ENCODE assay signal across 15 mouse cellular contexts in the genomic region with DNA sequence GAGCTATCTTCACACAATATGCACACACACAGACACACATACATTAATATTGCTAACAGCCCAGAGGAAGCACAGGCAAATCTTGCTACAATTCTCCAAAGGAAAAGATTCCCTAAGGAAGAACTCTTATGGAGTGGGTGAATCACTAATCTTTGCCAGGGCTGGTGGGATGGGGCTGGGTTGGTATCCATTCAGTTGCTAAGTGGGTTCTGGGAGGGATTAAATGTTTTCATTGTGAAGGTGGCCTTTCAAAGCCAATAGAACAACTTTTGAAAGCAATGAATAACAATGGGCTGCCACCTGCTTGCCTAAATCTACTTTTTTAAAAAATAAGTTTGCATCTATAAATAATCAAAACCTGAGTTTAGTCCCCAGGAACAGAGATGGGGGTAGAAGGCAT.
DNase-seq lines count a peak whose midpoint lies in the region; ATAC-seq lines count a peak whose summit lies in the region.
"Had no signal": no experiment of that assay in that cellular context is flagged by ENCODE, and none has a peak within 500 bp of the region (broad histone marks: within the 10 kb centered on the region; RNA-seq: fewer than 3 reads in every experiment).

No protein-coding gene starts in this region.

- 0 out of 2 replicates have a peak, but pooled peaks have one; percentile 20 for ATAC-seq in forebrain, embryonic 15.5 days (replicated peaks)
- ATAC-seq in neural tube, embryonic 15.5 days (ENCODE audit: low FRiP score): no peak
- ATAC-seq: activated CD4-positive, CD25-positive, alpha-beta regulatory T cell, adult 4 months had no signal

- H3K4me3 ChIP-seq in forebrain, embryonic 15.5 days: peak overlapping the region; percentile 36
- H3K4me3 ChIP-seq in midbrain, embryonic 10.5 days: peak overlapping the region; percentile 64
- H3K4me3 ChIP-seq in neural tube, embryonic 15.5 days (replicated peaks): peak overlapping the region; percentile 30
- H3K4me3 ChIP-seq: embryonic facial prominence, embryonic 13.5 days had no signal

- H3K9me3 ChIP-seq in forebrain, embryonic 15.5 days: no peaks in the 10 kb centered on the region
- H3K9me3 ChIP-seq in midbrain, embryonic 10.5 days (replicated peaks): 0 out of 2 replicates have a peak, but pooled peaks cover 5% of the 10 kb centered on the region
- no peaks in the 10 kb centered on the region for H3K9me3 ChIP-seq in neural tube, embryonic 15.5 days (replicated peaks)
- H3K9me3 ChIP-seq: embryonic facial prominence, embryonic 13.5 days had no signal

- H3K36me3 ChIP-seq in forebrain, embryonic 15.5 days: no peaks in the 10 kb centered on the region
- H3K36me3 ChIP-seq in midbrain, embryonic 10.5 days: peaks cover 9% of the 10 kb centered on the region
- no peaks in the 10 kb centered on the region for H3K36me3 ChIP-seq in neural tube, embryonic 15.5 days
- H3K36me3 ChIP-seq: G1E had no signal

- DNase-seq in embryo, embryonic 10.5 days (ENCODE audit: low spot score): peak; percentile 48
- no peak for DNase-seq in embryo, embryonic 11 days
- peak; percentile 42 for DNase-seq in midbrain, embryonic 10.5 days (ENCODE audit: low spot score)
- DNase-seq in lung, postnatal 10 days: no peak
- DNase-seq in heart, postnatal 4 days: no peak
- no peak for DNase-seq in adrenal gland, adult (ENCODE audit: inconsistent age in 2 of 2, low spot score in 1 of 2)
- DNase-seq: cerebellum, adult 8-10 months; kidney, adult 11 months; kidney, postnatal 36 days; liver had no signal

- H3K4me1 ChIP-seq in forebrain, embryonic 15.5 days: peaks cover 40% of the 10 kb centered on the region
- H3K4me1 ChIP-seq in midbrain, embryonic 10.5 days: peaks cover 95% of the 10 kb centered on the region
- H3K4me1 ChIP-seq in neural tube, embryonic 15.5 days: peaks cover 32% of the 10 kb centered on the region

- peak overlapping the region; percentile 93 for H3K27ac ChIP-seq in forebrain, embryonic 15.5 days (replicated peaks)
- H3K27ac ChIP-seq in midbrain, embryonic 10.5 days (replicated peaks): peak overlapping the region; percentile 97
- H3K27ac ChIP-seq in neural tube, embryonic 15.5 days (replicated peaks): peak overlapping the region; percentile 78

- H3K27me3 ChIP-seq in forebrain, embryonic 15.5 days: no peaks in the 10 kb centered on the region
- peaks cover 14% of the 10 kb centered on the region; the same call in 1 of the 2 replicates for H3K27me3 ChIP-seq in midbrain, embryonic 10.5 days (ENCODE audit: low read depth, poor library complexity, severe bottlenecking)
- no peaks in the 10 kb centered on the region for H3K27me3 ChIP-seq in neural tube, embryonic 15.5 days (replicated peaks)
- H3K27me3 ChIP-seq: embryonic facial prominence, embryonic 13.5 days had no signal

- peak overlapping the region; percentile 61; the same call in 1 of the 2 replicates for H3K9ac ChIP-seq in forebrain, embryonic 15.5 days (replicated peaks)
- peak overlapping the region; percentile 37; the same call in 1 of the 2 replicates for H3K9ac ChIP-seq in neural tube, embryonic 15.5 days (replicated peaks)
- H3K9ac ChIP-seq: embryonic facial prominence, embryonic 13.5 days had no signal

- H3K4me2 ChIP-seq in forebrain, embryonic 15.5 days (replicated peaks): peak overlapping the region; percentile 59
- H3K4me2 ChIP-seq in neural tube, embryonic 15.5 days: peak overlapping the region; percentile 50
- H3K4me2 ChIP-seq: embryonic facial prominence, embryonic 13.5 days had no signal

Comparison
In these comparisons a context has a peak if more than half of its experiments do, and no peak if none do; other contexts are left out.
1. DNase-seq: peak in embryo, embryonic 10.5 days (single experiment) and midbrain, embryonic 10.5 days (single experiment); none in embryo, embryonic 11 days (single experiment), lung, postnatal 10 days (single experiment), heart, postnatal 4 days (single experiment) and adrenal gland, adult (0 of 2).
2. Peak in every context shown above with its lines, with median percentiles within 50 percentile points of each other: H3K27ac ChIP-seq and H3K4me3 ChIP-seq.